Mouse (Mus musculus) liver, postnatal 0 days (tissue): ENCODE measurements at regions not wholly inside any gene's neighbourhood (a gene's known extent, or its start where the extent isn't known, plus 50 kb on each side); places are given as distances from the start of the nearest gene placed in this dataset. TPM values are rescaled to one million over a fixed set of nuclear protein-coding genes. Genes with fewer than 3 reads are reported as not detected.

ENCODE experiments used
- ATAC-seq: fragments of 200-750 bp; cut with Nextera tagmentation; 2 replicates; pipeline ENCODE4 v1.8.0; 2017; ENCODE audit warnings: mild to moderate bottlenecking, moderate library complexity
- DNase-seq: peaks from one replicate; pipeline ENCODE4 v3.0.0-alpha.2; 2016
- H3K27ac ChIP-seq: fragments of 300-500 bp; sonication (generic); 2 replicates; pipeline ENCODE4 v1.5.1; 2014; ENCODE audit warnings: antibody characterized with exemption, moderate library complexity, mild to moderate bottlenecking, low read depth
- H3K27me3 ChIP-seq: fragments of 300-500 bp; sonication (generic); 2 replicates; pipeline ENCODE4 v1.6.1; 2014; ENCODE audit warnings: low read length, control low read depth, mixed read lengths; ENCODE audit not compliant: insufficient read depth
- H3K36me3 ChIP-seq: fragments of 300-500 bp; sonication (generic); replicated peaks from 2 replicates; pipeline ENCODE4 v1.6.1; 2014; ENCODE audit warnings: mild to moderate bottlenecking, control low read depth, low read length, moderate library complexity, mixed read lengths; ENCODE audit not compliant: insufficient read depth
- H3K4me1 ChIP-seq: fragments of 300-500 bp; sonication (generic); 2 replicates; pipeline ENCODE4 v1.6.1; 2014; ENCODE audit warnings: antibody characterized with exemption, mild to moderate bottlenecking, control low read depth; ENCODE audit not compliant: insufficient read depth
- H3K4me2 ChIP-seq: fragments of 300-500 bp; sonication (generic); 2 replicates; pipeline ENCODE4 v1.6.1; 2014; ENCODE audit warnings: low read depth, mild to moderate bottlenecking, low read length, moderate library complexity, mixed read lengths
- H3K4me3 ChIP-seq: fragments of 300-500 bp; sonication (generic); 2 replicates; pipeline ENCODE4 v1.5.1; 2014; ENCODE audit warnings: low read depth, low read length
- H3K9ac ChIP-seq: fragments of 300-500 bp; sonication (generic); replicated peaks from 2 replicates; pipeline ENCODE4 v1.6.1; 2014; ENCODE audit warnings: mild to moderate bottlenecking, moderate library complexity
- H3K9me3 ChIP-seq: fragments of 300-500 bp; sonication (generic); 2 replicates; pipeline ENCODE4 v1.6.1; 2016; ENCODE audit warnings: mild to moderate bottlenecking, control low read depth, low read length, mixed read lengths
- CTCF ChIP-seq: sonication (generic); IDR thresholded peaks from 2 replicates; pipeline ENCODE4 v1.5.1; 2016; ENCODE audit warnings: antibody characterized with exemption, low read depth
- EP300 ChIP-seq: IDR thresholded peaks from 2 replicates; pipeline ENCODE4 v1.6.1; 2016; ENCODE audit warnings: antibody characterized with exemption, low read depth, mild to moderate bottlenecking
- WGBS: fragments of 180-500 bp; shearing (Covaris S2); extraction: QIAGEN DNeasy Blood & Tissue Kit; methylation state at CpG from one replicate; pipeline ENCODE4 v1.1.7; 2014; ENCODE audit not compliant: insufficient replicate concordance; 5-methylcytosine and 5-hydroxymethylcytosine counted together
- microRNA-seq: library from miRNA; unstranded; fragments of <30 nt; microRNA quantifications from one replicate; pipeline ENCODE4, GENCODE M21; 2016

GRCm38 (mm10) chr7:115410501-115411230 is 627.9 kb downstream of the Sox6 start:
- Histone ChIP-seq H3K27ac (no peak overlapping the region), H3K36me3 (no peaks in the 10 kb centered on the region), H3K9ac (no peak overlapping the region), H3K27me3 (no peaks in the 10 kb centered on the region), H3K4me2 (no peak overlapping the region), H3K4me1 (no peaks in the 10 kb centered on the region), H3K4me3 (no peak overlapping the region), H3K9me3 (no peaks in the 10 kb centered on the region)
- no peak for TF ChIP-seq CTCF
- TF ChIP-seq EP300 = no peak
- no peak for DNase-seq
- WGBS = 78% methylated on average over 17 of the region's 17 CpGs
- no peak for ATAC-seq

- WGBS = 54% methylated on average over 2 of the region's 2 CpGs
These were observed 627.1 kb downstream of the Sox6 start for GRCm38 (mm10) chr7:115411456-115411855.

GRCm38 (mm10) chr7:115415147-115415561 is 623.4 kb downstream of the Sox6 start:
- TF ChIP-seq EP300 = no peak
- TF ChIP-seq CTCF = no peak
- no peaks in the 10 kb centered on the region for H3K4me1 ChIP-seq
- no peak overlapping the region for H3K27ac ChIP-seq
- no peaks in the 10 kb centered on the region for H3K36me3 ChIP-seq
- H3K27me3 ChIP-seq = no peaks in the 10 kb centered on the region
- WGBS = 42% methylated on average over 5 of the region's 5 CpGs
- no peak overlapping the region for H3K4me2 ChIP-seq
- no peak for DNase-seq
- no peak overlapping the region for H3K9ac ChIP-seq
- no peak for ATAC-seq
- no peaks in the 10 kb centered on the region for H3K9me3 ChIP-seq
- no peak overlapping the region for H3K4me3 ChIP-seq

More at GRCm38 (mm10) chr7:115411456-115411855, 627.1 kb downstream of the Sox6 start:
- TF ChIP-seq CTCF (no peak), EP300 (no peak)
- no peak overlapping the region for H3K27ac ChIP-seq
- no peaks in the 10 kb centered on the region for H3K36me3 ChIP-seq
- no peak overlapping the region for H3K4me3 ChIP-seq
- DNase-seq = no peak
- no peak for ATAC-seq
- no peaks in the 10 kb centered on the region for H3K27me3 ChIP-seq
- no peak overlapping the region for H3K9ac ChIP-seq
- H3K4me1 ChIP-seq = no peaks in the 10 kb centered on the region
- no peaks in the 10 kb centered on the region for H3K9me3 ChIP-seq
- H3K4me2 ChIP-seq = no peak overlapping the region

Small RNA genes in the stretch of these regions (microRNA-seq; reads per million reads assigned to microRNA genes)
- not detected for gene Gm27684
